Mouse (Mus musculus): Measurements from ENCODE around the gene Flrt1. TPM values are rescaled to one million over a fixed set of nuclear protein-coding genes. Genes with fewer than 3 reads are reported as not detected.
A peak's percentile ranks its signal among the peaks of the same experiment; 100 is the strongest.
"Not testable (repeated sequence)": the region's sequence is repeated elsewhere in the genome, so short reads cannot be mapped to it uniquely, and the experiment has no call there.

The Flrt1 gene
- polyA plus RNA-seq, 1 experiment: 0.51 TPM

DNA sequence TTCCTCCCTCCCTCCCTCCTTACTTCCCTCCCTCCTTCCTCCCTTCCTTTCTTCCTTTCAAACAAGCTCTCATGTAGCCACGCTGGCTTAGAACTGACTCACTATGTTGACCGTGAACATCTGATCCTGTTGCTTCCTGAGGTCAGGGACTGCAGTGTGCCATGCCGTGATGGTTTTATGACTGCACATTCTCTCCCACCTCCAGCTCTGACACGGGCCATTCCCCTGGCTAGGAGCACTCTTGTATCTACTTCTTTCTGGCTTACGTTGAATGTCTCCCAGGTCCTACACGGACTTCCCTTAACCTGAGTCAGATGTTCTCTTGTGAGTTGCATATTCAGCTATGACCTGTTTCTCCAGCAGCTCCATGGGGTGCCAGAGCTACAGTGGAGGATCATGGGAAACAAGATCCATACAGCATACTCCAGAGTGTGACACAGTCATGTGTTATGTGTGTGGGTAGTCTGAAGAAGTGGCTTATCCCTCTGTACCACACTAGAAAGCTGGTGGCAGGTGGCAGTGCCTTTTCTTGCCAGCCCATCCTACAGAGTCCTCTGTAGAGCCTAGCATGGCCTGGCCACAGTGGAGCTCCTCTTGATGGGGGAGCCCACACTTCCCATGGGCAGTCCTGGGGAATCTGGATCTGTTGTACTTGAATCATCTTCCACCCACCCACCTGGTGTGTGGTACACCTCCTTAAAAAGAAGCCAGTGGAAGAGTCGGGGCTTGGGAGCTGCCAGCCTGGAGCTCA, 23.8 kb downstream of the Flrt1 start:
- Histone ChIP-seq H3K9me3 (replicated peaks; ENCODE audit: control insufficient read depth, insufficient read depth, low read length, poor library complexity, severe bottlenecking) (no peaks in the 10 kb centered on the region), H3K4me3 (ENCODE audit: low read depth, low read length) (no peak overlapping the region), H3K36me3 (ENCODE audit: control insufficient read depth, insufficient read depth, low read length, poor library complexity, severe bottlenecking) (no peaks in the 10 kb centered on the region), H3K4me1 (ENCODE audit: control insufficient read depth, insufficient read depth, low read length) (no peaks in the 10 kb centered on the region), H3K9ac (ENCODE audit: low read depth, poor library complexity, severe bottlenecking) (no peak overlapping the region), H3K27me3 (ENCODE audit: control insufficient read depth, insufficient read depth, low read length, poor library complexity, severe bottlenecking) (no peaks in the 10 kb centered on the region), H3K27ac (ENCODE audit: insufficient read depth, low read length) (no peak overlapping the region)
- TF ChIP-seq CTCF (IDR thresholded peaks at IDR 0.05; ENCODE audit: low read depth, low read length): no peak
- TF ChIP-seq EP300 (IDR thresholded peaks at IDR 0.05; ENCODE audit: insufficient read depth, low read depth, low read length): no peak
- no peak for TF ChIP-seq POLR2A (IDR thresholded peaks at IDR 0.05; ENCODE audit: insufficient read depth, low read length)

DNA sequence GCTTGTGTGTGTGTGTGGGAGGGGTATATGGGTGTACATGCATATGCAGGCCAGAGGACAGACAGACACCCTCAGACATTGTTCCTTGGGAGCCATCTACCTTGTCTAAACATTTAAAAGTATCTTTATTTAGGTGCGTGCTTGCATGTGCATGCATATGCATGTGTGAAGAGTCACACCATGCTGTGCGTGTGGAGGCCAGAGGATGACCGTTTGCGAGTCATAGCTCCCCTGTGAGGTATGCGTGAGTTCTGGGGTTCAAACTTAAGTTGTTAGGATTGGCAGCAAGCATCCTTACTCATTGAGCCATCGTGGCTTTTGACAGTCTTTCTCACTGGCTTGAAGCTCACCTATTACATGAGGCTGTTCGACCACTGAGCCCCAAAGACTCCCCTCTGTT, 27.3 kb downstream of the Flrt1 start:
- Histone ChIP-seq H3K4me3 (ENCODE audit: low read depth, low read length) (no peak overlapping the region), H3K9ac (ENCODE audit: low read depth, poor library complexity, severe bottlenecking) (no peak overlapping the region), H3K36me3 (ENCODE audit: control insufficient read depth, insufficient read depth, low read length, poor library complexity, severe bottlenecking) (no peaks in the 10 kb centered on the region), H3K27me3 (ENCODE audit: control insufficient read depth, insufficient read depth, low read length, poor library complexity, severe bottlenecking) (no peaks in the 10 kb centered on the region), H3K4me1 (ENCODE audit: control insufficient read depth, insufficient read depth, low read length) (no peaks in the 10 kb centered on the region), H3K9me3 (replicated peaks; ENCODE audit: control insufficient read depth, insufficient read depth, low read length, poor library complexity, severe bottlenecking) (no peaks in the 10 kb centered on the region), H3K27ac (ENCODE audit: insufficient read depth, low read length) (no peak overlapping the region)
- TF ChIP-seq EP300 (IDR thresholded peaks at IDR 0.05; ENCODE audit: insufficient read depth, low read depth, low read length) (no peak), CTCF (IDR thresholded peaks at IDR 0.05; ENCODE audit: low read depth, low read length) (no peak), POLR2A (IDR thresholded peaks at IDR 0.05; ENCODE audit: insufficient read depth, low read length) (no peak)

DNA sequence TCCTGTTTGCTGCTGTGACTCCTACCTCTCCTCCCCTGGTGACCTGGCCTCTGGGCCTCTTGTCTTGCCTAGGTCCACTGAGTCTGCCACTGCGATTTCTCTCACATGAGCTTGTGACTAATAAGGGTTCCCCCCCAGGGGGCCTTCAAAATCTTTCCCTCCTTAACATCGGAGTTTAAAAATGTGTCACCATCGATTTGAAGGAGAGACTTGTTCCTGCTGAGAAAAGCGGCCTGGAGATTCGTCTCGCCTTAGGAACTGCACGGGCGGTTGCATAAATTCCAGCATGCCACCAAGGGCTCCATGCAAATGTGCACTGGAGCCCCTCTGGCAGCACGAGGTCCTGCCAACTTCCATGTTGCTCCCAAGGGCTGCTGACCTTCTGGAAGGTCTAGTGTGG, 27.9 kb downstream of the Flrt1 start:
- Histone ChIP-seq H3K36me3 (ENCODE audit: control insufficient read depth, insufficient read depth, low read length, poor library complexity, severe bottlenecking) (no peaks in the 10 kb centered on the region), H3K9me3 (replicated peaks; ENCODE audit: control insufficient read depth, insufficient read depth, low read length, poor library complexity, severe bottlenecking) (no peaks in the 10 kb centered on the region), H3K4me3 (ENCODE audit: low read depth, low read length) (no peak overlapping the region), H3K27ac (ENCODE audit: insufficient read depth, low read length) (no peak overlapping the region), H3K4me1 (ENCODE audit: control insufficient read depth, insufficient read depth, low read length) (no peaks in the 10 kb centered on the region), H3K9ac (ENCODE audit: low read depth, poor library complexity, severe bottlenecking) (no peak overlapping the region), H3K27me3 (ENCODE audit: control insufficient read depth, insufficient read depth, low read length, poor library complexity, severe bottlenecking) (no peaks in the 10 kb centered on the region)
- TF ChIP-seq POLR2A (IDR thresholded peaks at IDR 0.05; ENCODE audit: insufficient read depth, low read length) (no peak), CTCF (IDR thresholded peaks at IDR 0.05; ENCODE audit: low read depth, low read length) (no peak), EP300 (IDR thresholded peaks at IDR 0.05; ENCODE audit: insufficient read depth, low read depth, low read length) (no peak)

DNA sequence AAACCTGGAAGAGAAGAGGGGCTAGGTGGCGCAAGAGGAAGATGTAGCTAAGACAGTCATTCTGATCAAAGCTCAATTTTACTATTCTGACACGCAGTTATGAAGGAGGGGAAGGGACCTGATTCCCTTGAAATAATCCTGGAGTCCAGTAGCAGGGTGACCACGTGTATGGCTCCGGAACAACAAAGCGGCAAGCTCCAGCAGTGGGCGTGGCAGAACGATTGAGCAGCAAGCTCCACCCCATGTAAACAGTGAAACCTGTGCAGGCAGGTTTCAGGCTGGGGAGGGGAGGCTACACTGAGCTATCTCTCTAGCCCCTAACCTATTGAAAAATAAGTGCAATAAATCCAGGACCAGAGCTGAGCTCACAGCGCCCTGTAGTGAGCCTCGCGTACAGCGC, 30.2 kb downstream of the Flrt1 start:
- not testable (repeated sequence) for H3K9me3 ChIP-seq (replicated peaks; ENCODE audit: control insufficient read depth, insufficient read depth, low read length, poor library complexity, severe bottlenecking); H3K4me3 ChIP-seq (ENCODE audit: low read depth, low read length); H3K4me1 ChIP-seq (ENCODE audit: control insufficient read depth, insufficient read depth, low read length); H3K27ac ChIP-seq (ENCODE audit: insufficient read depth, low read length); H3K9ac ChIP-seq (ENCODE audit: low read depth, poor library complexity, severe bottlenecking); H3K27me3 ChIP-seq (ENCODE audit: control insufficient read depth, insufficient read depth, low read length, poor library complexity, severe bottlenecking); H3K36me3 ChIP-seq (ENCODE audit: control insufficient read depth, insufficient read depth, low read length, poor library complexity, severe bottlenecking)
- TF ChIP-seq EP300 (IDR thresholded peaks at IDR 0.05; ENCODE audit: insufficient read depth, low read depth, low read length): peak; percentile 58; the same call in 1 of the 2 replicates

DNA sequence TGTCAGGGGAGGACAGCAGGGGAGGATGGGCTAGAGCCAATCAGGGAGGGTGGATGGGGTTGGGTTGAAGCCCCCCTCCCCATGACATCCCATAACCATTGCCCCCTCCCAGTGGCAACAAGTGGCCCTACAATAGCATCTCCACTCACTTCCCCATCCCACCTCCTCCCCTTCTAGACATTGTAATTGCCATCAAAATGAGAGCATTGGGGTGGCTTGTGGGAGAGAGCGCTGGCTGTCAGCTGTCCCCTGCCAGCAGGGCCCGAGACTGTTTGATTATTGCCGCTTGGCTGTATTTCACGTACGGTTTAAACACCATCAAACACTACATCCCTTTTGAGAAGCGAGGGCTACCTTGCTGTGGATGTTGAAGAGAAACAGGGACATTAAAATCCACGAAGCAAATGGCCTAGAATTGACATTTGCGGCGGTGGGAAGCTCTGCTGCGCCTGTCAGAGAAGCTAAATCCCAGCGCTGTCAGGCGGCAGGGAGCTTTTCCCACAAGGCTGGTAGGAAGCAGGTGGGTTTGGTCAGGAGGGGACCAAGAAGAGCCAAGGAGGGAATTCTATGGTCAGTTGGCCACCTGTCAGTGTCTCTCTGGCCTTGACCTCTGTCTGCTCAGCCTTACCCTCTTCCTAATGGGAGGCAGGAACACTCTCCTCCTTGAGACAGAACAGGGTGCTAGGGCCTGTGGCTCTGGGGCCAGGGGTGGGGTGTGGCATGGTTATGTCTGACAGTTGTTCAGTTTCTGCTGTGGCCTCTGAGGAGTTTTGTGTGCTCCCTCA, 31.3 kb downstream of the Flrt1 start:
- H3K9me3 ChIP-seq (replicated peaks; ENCODE audit: control insufficient read depth, insufficient read depth, low read length, poor library complexity, severe bottlenecking): no peaks in the 10 kb centered on the region
- H3K36me3 ChIP-seq (ENCODE audit: control insufficient read depth, insufficient read depth, low read length, poor library complexity, severe bottlenecking): no peaks in the 10 kb centered on the region
- H3K4me1 ChIP-seq (ENCODE audit: control insufficient read depth, insufficient read depth, low read length): no peaks in the 10 kb centered on the region
- H3K9ac ChIP-seq (ENCODE audit: low read depth, poor library complexity, severe bottlenecking): no peak overlapping the region
- no peaks in the 10 kb centered on the region for H3K27me3 ChIP-seq (ENCODE audit: control insufficient read depth, insufficient read depth, low read length, poor library complexity, severe bottlenecking)
- no peak overlapping the region for H3K4me3 ChIP-seq (ENCODE audit: low read depth, low read length)
- H3K27ac ChIP-seq (ENCODE audit: insufficient read depth, low read length): no peak overlapping the region
- TF ChIP-seq CTCF (IDR thresholded peaks at IDR 0.05; ENCODE audit: low read depth, low read length) (no peak), POLR2A (IDR thresholded peaks at IDR 0.05; ENCODE audit: insufficient read depth, low read length) (no peak), EP300 (IDR thresholded peaks at IDR 0.05; ENCODE audit: insufficient read depth, low read depth, low read length) (no peak)

DNA sequence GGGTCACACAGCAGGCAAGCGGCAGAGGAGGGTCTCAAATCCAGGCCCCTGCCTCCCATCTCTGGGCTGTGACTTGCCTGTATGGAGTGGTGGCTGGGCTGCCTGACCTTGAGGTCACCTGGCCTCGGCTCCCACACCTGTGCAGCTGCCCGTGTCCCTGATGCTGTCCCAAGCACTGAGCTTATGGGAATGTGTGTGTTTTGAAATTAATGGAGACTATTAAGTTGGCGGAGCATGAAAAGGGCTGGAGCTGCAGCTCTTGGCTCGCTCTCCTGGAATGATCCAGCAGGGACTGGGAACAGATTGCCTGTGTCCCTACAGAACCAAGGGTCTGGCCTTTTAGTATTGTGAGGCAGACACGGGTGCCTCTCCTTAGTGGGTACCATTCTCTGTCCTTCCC, 33.3 kb downstream of the Flrt1 start:
- no peaks in the 10 kb centered on the region for H3K9me3 ChIP-seq (replicated peaks; ENCODE audit: control insufficient read depth, insufficient read depth, low read length, poor library complexity, severe bottlenecking)
- H3K27me3 ChIP-seq (ENCODE audit: control insufficient read depth, insufficient read depth, low read length, poor library complexity, severe bottlenecking): no peaks in the 10 kb centered on the region
- H3K9ac ChIP-seq (ENCODE audit: low read depth, poor library complexity, severe bottlenecking): no peak overlapping the region
- H3K36me3 ChIP-seq (ENCODE audit: control insufficient read depth, insufficient read depth, low read length, poor library complexity, severe bottlenecking): no peaks in the 10 kb centered on the region
- no peak overlapping the region for H3K27ac ChIP-seq (ENCODE audit: insufficient read depth, low read length)
- no peak overlapping the region for H3K4me3 ChIP-seq (ENCODE audit: low read depth, low read length)
- H3K4me1 ChIP-seq (ENCODE audit: control insufficient read depth, insufficient read depth, low read length): no peaks in the 10 kb centered on the region
- TF ChIP-seq POLR2A (IDR thresholded peaks at IDR 0.05; ENCODE audit: insufficient read depth, low read length) (no peak), CTCF (IDR thresholded peaks at IDR 0.05; ENCODE audit: low read depth, low read length) (no peak), EP300 (IDR thresholded peaks at IDR 0.05; ENCODE audit: insufficient read depth, low read depth, low read length) (no peak)

Data from ES-Bruce4 (cell line).